Mouse (Mus musculus) splenic B cell, adult 2 months (primary cell): ENCODE data around the gene Uck1.
A peak's percentile ranks its signal among the peaks of the same experiment; 100 is the strongest.

Experiments used
- DNase-seq: peaks from one replicate; pipeline ENCODE4 v3.0.0-alpha.2; 2011; ENCODE audit warnings: low read depth, low spot score
- H3K27me3 ChIP-seq: 2 replicates; pipeline ENCODE4 v1.6.1; 2012; ENCODE audit warnings: mild to moderate bottlenecking, low read length, moderate library complexity, mixed read lengths; ENCODE audit not compliant: control insufficient read depth, poor library complexity, insufficient read depth, severe bottlenecking
- H3K36me3 ChIP-seq: 2 replicates; pipeline ENCODE4 v1.6.1; 2012; ENCODE audit warnings: mild to moderate bottlenecking, low read length, moderate library complexity, mixed read lengths; ENCODE audit not compliant: control insufficient read depth, poor library complexity, insufficient read depth, severe bottlenecking

The Uck1 gene

GRCm38 (mm10) chr2:32248377-32249361 lies 11.3 kb downstream of the Uck1 start:
- Histone ChIP-seq H3K27me3 (no peaks in the 10 kb centered on the region), H3K36me3 (no peaks in the 10 kb centered on the region; the same call in none of the 2 replicates)
- DNase-seq: no peak

- H3K27me3 ChIP-seq: no peaks in the 10 kb centered on the region
- DNase-seq: no peak
- H3K36me3 ChIP-seq: no peaks in the 10 kb centered on the region; the same call in none of the 2 replicates
Measured at GRCm38 (mm10) chr2:32246741-32247140, 13.2 kb downstream of the Uck1 start.

GRCm38 (mm10) chr2:32242986-32243385 lies 17.0 kb downstream of the Uck1 start:
- Histone ChIP-seq H3K27me3 (no peaks in the 10 kb centered on the region), H3K36me3 (no peaks in the 10 kb centered on the region; the same call in none of the 2 replicates)
- no peak for DNase-seq

- no peaks in the 10 kb centered on the region for H3K27me3 ChIP-seq
- no peak for DNase-seq
Measured at GRCm38 (mm10) chr2:32240591-32240990, 19.4 kb downstream of the Uck1 start.

GRCm38 (mm10) chr2:32238708-32239435 lies 21.1 kb downstream of the Uck1 start:
- no peaks in the 10 kb centered on the region; the same call in 1 of the 2 replicates for H3K36me3 ChIP-seq
- DNase-seq: no peak
- no peaks in the 10 kb centered on the region for H3K27me3 ChIP-seq

More at GRCm38 (mm10) chr2:32240591-32240990, 19.4 kb downstream of the Uck1 start:
- no peaks in the 10 kb centered on the region; the same call in 1 of the 2 replicates for H3K36me3 ChIP-seq

- no peak for DNase-seq
- Histone ChIP-seq H3K27me3 (no peaks in the 10 kb centered on the region), H3K36me3 (no peaks in the 10 kb centered on the region; the same call in 1 of the 2 replicates)
Measured at GRCm38 (mm10) chr2:32237571-32237970, 22.4 kb downstream of the Uck1 start.

GRCm38 (mm10) chr2:32236760-32237487 lies 23.0 kb downstream of the Uck1 start:
- no peaks in the 10 kb centered on the region for H3K27me3 ChIP-seq
- peak; percentile 61 for DNase-seq

GRCm38 (mm10) chr2:32235886-32236759 lies 23.8 kb downstream of the Uck1 start, which contains the start of gene Pomt1:
Pomt1 (plus strand) TSS chr2:32236590.
- Histone ChIP-seq H3K36me3 (peaks cover 2% of the 10 kb centered on the region; the same call in 1 of the 2 replicates), H3K27me3 (no peaks in the 10 kb centered on the region)
- peak; percentile 97 for DNase-seq

More at GRCm38 (mm10) chr2:32236760-32237487, 23.0 kb downstream of the Uck1 start:
- no peaks in the 10 kb centered on the region; the same call in 1 of the 2 replicates for H3K36me3 ChIP-seq

- DNase-seq: no peak
- Histone ChIP-seq H3K36me3 (peaks cover 5% of the 10 kb centered on the region; the same call in 1 of the 2 replicates), H3K27me3 (no peaks in the 10 kb centered on the region)
Measured at GRCm38 (mm10) chr2:32235433-32235832, 24.5 kb downstream of the Uck1 start.

- peaks cover 19% of the 10 kb centered on the region for H3K36me3 ChIP-seq
- H3K27me3 ChIP-seq: no peaks in the 10 kb centered on the region
- DNase-seq: peak; percentile 75
Measured at GRCm38 (mm10) chr2:32222057-32222456, 37.9 kb downstream of the Uck1 start.

- Histone ChIP-seq H3K36me3 (peaks cover 19% of the 10 kb centered on the region), H3K27me3 (no peaks in the 10 kb centered on the region)
- peak; percentile 13 for DNase-seq
Measured at GRCm38 (mm10) chr2:32221577-32221976, 38.4 kb downstream of the Uck1 start.

GRCm38 (mm10) chr2:32220969-32221368 lies 39.0 kb downstream of the Uck1 start:
- Histone ChIP-seq H3K27me3 (no peaks in the 10 kb centered on the region), H3K36me3 (peaks cover 23% of the 10 kb centered on the region)
- DNase-seq: no peak

GRCm38 (mm10) chr2:32220021-32220420 lies 39.9 kb downstream of the Uck1 start:
- H3K27me3 ChIP-seq: no peaks in the 10 kb centered on the region
- H3K36me3 ChIP-seq: peaks cover 27% of the 10 kb centered on the region
- no peak for DNase-seq
